Mouse (Mus musculus) layer of hippocampus, adult 8-10 months (tissue): ENCODE data around the gene Hypm. TPM values are rescaled to one million over a fixed set of nuclear protein-coding genes. Genes with fewer than 3 reads are reported as not detected.

Source experiments
- DNase-seq, 2 experiments: peaks; one replicate each; pipeline ENCODE4 v3.0.0; 2022; ENCODE audit warnings: low spot score in 2 of 2
- total RNA-seq, 4 experiments: library from RNA; stranded (reverse); gene quantifications; 2 replicates each; pipeline ENCODE4 v1.2.4; 2022

Gene Hypm
- not detected for total RNA-seq

DNA sequence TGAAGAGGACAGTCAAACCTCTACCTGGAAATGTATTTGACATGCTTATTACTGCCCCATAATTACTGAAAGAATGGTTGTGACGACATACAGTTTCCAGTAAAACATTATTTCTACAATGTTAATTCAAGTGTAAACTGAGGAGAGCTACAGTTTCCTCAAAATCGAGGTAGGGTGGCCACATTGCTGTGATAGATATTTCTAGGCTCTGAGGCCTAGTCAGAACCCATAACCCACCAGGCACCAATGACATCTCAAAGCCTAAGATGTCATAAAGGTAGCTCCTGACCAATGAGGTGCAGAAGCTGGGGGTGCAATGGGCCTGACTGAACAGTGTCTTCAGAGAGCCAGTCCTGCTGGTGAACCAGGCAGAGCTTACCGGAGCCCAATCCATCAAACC lies at the start of gene Hypm:
Gene Hypm, plus strand, starts transcription at position 301 of the 400 bp plus-strand sequence.
- no peak for DNase-seq

GRCm38 (mm10) chrX:9810101-9810500 lies 36.6 kb upstream of the Hypm start:
- no peak for DNase-seq

- DNase-seq, result no peak
These were observed 34.3 kb upstream of the Hypm start for GRCm38 (mm10) chrX:9812469-9812868.

GRCm38 (mm10) chrX:9834779-9835178 lies 11.9 kb upstream of the Hypm start:
- DNase-seq, result no peak

DNA sequence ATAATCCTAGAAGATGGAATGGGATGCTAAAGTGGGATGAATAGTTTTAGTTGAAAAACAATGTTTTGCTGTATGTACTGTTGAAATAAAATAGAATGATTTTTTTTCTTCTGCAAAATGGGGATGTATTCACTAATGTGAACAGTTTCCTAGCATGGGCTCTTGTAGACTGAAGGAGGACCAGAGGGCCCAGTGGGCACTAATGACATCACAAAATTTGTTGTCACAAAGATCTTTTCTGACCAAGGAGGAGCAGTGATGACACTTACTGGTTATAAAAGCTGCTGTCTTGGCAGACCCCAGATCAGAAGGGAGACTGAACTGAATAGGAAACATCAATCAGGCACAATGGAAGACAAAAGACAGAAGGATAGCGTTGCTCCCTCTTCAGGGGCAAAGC lies 2.7 kb downstream of the Hypm start, which contains the start of gene H2al3:
Gene H2al3, plus strand, starts transcription at position 301 of the 400 bp plus-strand sequence.
- DNase-seq, result no peak

- DNase-seq, result no peak
These were observed 15.1 kb downstream of the Hypm start for GRCm38 (mm10) chrX:9861859-9862258.

DNA sequence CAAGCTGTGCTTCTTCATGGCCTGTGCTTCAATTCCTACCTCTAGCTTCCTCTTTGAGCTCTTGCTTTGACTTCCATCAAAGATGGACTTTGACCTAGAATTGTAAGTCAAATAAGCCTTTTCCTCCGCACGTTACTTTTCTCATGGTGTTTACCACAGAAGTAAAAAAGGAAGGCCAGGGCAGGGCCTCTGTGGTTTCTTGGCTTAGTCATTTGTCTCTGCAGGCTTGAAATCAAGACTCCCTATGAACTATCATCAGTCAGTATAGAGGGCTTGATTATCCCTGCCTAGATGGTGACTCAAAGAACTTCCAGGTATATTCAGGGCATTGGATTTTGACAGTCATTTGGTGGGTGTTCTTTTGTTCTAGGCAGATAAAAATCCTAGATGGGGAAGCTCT lies 28.8 kb downstream of the Hypm start:
- no peak for DNase-seq

GRCm38 (mm10) chrX:9885322-9885721 lies 38.6 kb downstream of the Hypm start, which contains the start of gene Sytl5:
Gene Sytl5, plus strand, starts transcription at chrX:9885622.
- DNase-seq, result no peak

Other genes starting within 250 kb of the Hypm start
- gene Dynlt3, start 183.9 kb upstream of the Hypm start, total RNA-seq, result 100 to 1,000 TPM; 120 to 138 (median 124) TPM
- gene H2al3, start 2.8 kb downstream of the Hypm start, total RNA-seq, result not detected
- 1 to 10 TPM; 5.2 to 8.2 (median 6.7) TPM for gene Sytl5, start 38.7 kb downstream of the Hypm start, total RNA-seq